Mouse (Mus musculus): ENCODE data around the gene C2cd4b.

DNA sequence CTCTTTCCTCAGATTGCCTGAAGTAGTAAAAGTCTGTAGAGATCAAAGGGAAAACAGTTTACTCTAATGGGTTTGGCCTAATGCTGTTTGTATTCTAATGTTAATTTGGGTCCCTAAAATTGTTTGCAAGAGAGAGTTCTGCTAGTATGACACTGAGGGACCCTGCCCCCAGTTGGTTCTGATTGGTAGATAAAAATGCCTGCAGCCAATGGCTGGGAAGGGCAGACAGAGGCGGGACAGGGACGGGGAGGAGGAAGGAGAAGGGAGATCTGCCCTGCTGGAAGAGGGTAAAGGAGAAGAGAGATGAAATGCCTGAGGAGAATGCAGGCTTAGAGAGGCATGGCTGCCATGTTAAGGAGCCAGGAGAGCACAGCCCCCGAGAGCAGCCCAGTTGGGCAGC is 7.7 kb downstream of the C2cd4b start:
- no peak for TF ChIP-seq EP300 (optimal IDR thresholded peaks at IDR 0.05)
- no peak for TF ChIP-seq CTCF (IDR thresholded peaks at IDR 0.05; ENCODE audit: low read depth)
